Mouse (Mus musculus): Measurements from ENCODE around the gene Znhit6.

Znhit6 gene
- long read RNA-seq, experiment 1, partial matches to known transcripts: 2 of 9 reads
- long read RNA-seq, experiment 1, other reads (novel, unspliced or antisense): 3 of 9 reads
- long read RNA-seq, experiment 2, transcript Znhit6-206 (11 exons, 1,127 nt): major isoform, 5 of 8 reads
- long read RNA-seq, experiment 2, partial matches to known transcripts: 1 of 8 reads
- long read RNA-seq, experiment 2, other reads (novel, unspliced or antisense): 1 of 8 reads

DNA sequence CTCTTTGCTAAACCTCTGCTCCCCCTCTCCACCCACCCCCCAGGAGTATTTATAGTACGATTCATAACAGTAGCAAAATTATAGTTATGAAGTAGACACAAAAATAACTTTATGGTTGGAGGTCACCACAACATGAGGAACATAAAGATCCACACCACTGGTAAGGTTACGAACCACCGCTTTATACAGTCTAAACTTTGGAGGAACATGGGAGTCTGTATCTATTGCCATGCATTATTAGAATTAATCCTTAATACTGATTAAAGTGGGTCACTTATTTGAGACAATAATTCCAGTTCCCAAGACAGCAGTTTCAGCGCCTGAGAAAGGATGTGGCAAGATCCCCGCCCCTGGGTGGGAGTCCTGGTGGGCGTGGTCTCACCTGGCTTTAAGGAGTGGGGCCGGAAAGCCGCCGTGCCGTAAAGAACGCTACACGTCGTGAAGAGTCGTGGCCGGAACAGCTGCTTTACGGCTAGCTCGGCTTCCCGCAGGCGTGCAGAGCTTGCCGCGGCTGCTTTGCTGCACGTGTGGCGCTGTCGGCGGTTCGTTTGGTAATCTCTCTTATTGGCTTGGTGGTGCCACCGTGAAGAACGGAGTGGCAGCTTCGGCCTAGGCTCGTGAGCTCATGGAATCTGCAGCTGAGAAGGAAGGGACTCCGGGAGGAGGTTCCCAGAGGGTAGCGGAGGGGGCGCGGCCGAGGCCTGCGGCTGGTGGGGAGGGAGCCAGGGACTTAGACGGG, at the start of gene Znhit6:
Gene Znhit6 (plus strand): TSS at position 463 of the 739 bp plus-strand sequence.
- intact Hi-C loops (cut with DNase I): no loop called here

DNA sequence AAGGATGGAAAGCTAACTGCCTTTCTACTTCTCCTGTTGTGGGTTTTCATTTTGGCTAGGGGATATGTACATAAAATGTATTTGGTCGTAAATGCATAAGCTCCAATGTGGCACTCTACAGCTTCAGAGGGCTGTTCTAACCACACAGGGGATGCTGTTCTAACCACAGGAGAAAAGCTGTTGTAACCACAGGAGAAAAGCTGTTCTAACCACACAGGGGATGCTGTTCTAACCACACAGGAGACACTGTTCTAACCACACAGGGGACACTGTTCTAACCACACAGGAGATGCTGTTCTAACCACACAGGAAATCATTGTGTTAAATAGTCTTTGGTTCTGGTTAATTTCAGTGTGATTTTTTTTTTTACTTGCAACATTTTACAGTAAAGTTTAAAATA, 38.1 kb upstream of the Znhit6 start:
- intact Hi-C loops (cut with DNase I): no loop called here

DNA sequence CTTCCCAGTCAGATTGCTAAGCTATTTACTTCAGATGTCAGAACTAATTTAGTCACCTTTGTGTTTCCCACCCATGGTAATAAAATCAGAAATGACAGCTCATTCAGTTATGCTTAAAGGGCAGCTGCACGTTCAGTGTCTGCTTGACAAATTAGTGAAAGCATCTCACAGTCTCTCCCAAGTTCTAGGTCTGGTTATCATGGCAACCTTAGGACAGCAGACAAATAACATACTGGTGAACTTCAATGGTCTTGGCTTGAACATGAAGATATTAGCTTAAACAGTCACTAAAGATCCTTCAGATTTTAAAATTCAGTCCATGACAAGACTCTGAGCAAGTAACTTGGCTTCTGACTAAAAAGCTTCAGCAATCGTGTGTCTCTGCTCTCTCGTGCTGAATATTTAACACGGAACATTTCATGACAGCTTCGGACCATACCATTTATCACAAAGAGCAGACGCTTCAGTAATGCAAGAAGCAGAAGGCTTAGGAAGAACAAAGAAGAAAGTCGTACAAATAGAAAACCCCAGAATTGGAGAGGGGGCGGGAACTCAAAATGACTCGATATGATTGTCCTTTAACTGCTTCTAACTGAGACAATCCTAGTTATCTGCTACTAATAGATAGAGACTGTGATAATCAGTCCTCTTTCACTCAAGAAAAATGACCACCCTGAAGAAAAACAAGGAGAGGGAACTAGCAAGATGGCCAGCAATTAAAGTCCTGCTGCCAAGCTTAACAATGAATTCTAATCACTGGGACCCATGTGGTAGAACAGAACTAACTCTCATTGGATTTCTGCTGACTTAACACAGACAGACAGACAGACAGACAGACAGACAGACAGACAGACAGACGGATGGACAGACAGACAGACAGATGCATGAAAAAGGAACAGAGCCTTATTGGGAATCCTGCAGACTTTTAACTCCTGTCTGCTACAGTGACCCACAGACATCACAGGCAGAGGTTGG, 27.3 kb upstream of the Znhit6 start:
- intact Hi-C loops (cut with DNase I): no loop called here

DNA sequence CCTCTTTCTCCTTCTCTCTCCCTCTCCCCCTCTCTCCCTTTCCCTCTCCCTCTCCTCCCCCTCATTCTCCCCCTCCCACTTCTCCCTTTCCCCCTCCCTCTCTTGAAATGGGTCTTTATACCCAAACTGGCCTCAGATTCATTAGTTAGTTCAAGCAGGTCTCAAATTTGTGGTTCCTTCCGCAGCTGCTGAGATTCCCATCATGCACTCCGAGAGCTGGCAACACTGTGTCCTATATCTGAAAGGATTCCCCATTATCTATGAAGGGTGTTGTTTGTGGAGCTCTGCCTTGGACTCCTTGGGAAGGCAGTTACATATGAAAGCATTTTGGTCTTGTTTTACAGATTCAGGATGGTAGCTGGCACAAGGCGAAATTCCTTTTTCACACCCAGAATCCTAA, 25.8 kb upstream of the Znhit6 start:
- intact Hi-C loops (cut with DNase I): no loop called here

DNA sequence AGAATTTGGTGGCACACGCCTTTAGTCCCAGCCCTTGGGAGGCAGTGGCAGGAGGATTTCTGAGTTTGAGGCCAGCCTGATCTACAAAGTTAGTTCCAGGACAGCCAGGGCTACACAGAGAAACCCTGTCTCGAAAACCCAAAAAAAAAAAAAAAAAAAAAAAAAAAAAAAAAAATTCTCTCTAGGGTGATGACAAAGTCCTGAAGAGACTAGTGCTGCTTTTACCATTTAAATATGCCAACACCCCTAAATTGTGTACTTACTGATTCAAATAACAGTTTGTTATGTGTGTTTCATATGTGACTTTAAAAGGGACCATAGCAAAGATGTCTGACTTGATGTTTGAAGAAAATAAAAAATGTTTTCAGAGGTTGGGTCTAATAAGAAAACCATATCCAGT, 21.6 kb upstream of the Znhit6 start:
- intact Hi-C loops (cut with DNase I): no loop called here

DNA sequence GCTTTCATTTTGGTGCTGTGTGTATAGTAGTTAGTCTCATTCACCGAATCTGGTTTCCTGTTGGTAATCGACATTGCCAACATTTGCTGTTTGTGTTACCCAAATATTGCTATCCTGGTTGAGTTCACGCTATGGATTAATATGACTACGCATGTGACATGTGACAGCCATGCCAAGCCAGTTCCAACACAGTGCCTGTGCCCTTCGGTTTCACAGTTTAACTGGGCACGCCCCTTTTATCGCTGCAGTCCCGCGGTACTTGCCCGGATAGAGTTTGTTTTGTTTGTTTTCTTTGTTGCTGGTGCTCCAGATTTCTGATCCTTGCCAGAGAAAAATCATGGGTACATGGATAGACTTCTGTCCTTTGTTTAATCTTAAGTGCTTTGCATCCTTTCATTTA, 19.8 kb upstream of the Znhit6 start:
- intact Hi-C loops (cut with DNase I): no loop called here

DNA sequence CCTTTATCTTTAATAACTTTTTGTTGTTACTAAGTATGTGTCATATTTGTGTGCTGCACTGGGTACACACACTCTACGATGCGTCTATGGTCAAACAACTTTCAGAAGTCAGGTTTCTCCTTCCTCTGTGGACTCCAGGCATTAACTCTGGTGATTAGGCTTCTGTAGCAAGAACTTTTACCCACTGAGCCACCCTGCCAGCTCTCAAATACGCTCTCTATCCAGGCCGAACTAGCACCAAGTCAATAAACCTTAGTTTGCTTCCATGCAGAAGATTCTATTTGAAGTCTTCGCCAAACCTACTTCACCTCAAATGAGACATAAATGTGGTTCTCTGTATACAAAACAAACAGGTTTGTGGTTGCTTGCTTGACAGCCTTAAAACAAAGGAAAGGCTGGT, 16.3 kb upstream of the Znhit6 start:
- intact Hi-C loops (cut with DNase I): no loop called here

DNA sequence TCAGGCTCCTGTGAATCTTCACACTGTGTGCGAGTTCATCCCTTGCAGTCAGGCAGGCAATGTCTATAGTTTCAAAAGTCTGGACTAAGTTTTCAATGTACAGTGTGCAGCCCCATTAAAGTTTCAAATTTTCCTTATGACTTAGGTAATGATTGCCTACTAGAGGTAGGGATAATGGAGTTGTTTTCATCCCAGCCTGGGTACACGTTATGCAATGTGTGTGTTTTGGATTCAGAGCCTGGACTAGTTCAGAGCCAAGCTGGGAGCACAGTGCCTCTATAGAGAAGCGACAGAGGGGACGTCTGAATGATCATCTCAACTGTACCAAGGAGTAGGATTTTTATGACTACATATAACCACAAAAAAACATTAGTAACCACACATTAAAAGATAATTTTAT, 15.9 kb upstream of the Znhit6 start:
- intact Hi-C loops (cut with DNase I): no loop called here

DNA sequence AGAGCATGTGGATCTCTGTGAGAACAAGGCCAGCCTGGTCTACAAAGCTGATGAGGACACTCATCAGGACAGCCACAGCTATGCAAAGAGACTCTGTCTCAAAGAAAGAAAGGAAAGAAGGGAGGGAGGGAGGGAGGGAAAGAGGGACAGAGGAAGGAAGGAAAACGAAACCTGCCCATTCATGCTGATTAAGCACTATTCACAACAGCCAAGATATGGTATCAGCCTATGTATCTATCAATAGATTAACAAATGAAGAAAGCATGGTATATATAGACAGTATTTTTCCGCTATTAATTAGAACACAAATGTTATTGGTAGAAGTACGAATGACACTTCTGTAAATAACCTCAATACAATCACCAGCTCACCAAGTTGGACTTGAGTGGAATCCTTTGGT, 1.5 kb upstream of the Znhit6 start:
- intact Hi-C loops (cut with DNase I): no loop called here

DNA sequence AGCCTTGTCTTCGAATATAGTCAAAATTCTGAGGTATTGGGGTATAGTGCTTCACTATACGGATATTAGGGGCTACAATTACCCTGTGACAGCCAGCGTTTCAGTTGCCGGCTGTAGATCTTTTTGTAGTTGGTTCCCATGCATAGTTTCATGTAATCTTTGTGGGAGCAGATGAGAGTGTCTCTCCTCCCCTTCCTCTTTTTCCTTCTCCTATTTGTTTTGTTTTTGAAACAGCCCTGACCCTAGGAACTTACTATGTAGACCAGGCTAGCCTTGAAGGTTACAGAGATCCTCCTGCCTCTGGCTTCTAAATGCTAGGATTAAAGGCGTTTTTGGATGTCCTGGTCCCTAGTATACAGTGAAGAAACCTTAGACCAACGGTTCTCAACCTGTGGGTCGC, 665 bp upstream of the Znhit6 start:
- intact Hi-C loops (cut with DNase I): no loop called here

DNA sequence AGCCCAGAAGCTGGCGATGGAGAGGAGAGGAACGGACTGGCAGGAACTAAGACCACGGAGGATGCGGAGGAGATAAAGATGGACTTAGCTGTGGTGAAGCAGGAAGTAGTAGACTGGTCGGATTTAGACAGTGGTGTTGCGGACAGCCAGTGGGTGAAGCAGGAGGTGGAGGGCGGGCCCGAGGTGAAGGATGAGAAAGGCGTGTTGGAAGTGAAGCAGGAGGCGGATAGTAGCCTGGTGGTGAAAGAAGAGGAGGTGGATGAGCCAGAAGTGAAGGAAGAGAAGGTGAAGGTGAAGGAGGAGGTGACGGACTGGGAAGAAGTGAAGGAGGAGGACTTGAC, 447 bp downstream of the Znhit6 start:
- intact Hi-C loops (cut with DNase I): no loop called here

DNA sequence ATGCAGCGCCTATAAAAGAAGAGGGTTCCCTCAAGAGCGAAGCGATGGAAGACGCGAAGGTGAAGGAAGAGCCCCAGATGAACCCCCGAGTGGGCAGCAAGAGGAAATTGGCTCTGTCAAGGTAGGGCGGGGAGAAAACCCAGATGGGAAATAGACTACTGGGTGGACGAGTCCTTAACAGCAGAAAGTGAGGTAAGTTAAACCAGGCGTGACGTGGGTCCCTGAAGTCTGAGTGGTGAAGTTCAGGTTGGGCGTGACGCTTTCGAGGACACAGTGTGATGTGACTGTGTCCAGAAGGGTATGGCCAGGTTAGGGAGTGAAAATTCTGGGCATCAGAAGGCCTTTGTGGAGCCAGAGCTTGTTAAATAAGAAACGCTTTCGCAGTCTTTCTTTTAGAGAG, 871 bp downstream of the Znhit6 start:
- intact Hi-C loops (cut with DNase I): no loop called here

DNA sequence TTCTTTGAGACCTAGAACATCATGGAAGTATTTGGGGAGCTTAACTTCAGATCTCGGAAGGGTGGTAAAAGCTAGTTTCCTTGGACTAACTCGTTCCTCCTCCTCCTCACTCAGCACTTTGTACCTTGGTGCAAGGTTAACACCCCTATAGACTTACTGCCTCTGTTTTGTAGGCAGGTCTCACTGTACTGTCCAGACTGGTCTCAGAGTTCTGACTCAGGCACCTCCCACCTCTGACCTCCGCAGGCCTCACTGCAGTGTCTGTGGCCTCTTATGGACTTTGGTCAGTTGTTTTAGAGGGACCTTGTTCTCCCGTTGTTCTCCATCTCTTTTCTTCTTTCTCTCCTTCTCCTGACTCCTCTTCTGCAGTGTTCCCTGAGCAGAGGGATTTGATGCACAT, 7.0 kb downstream of the Znhit6 start:
- intact Hi-C loops (cut with DNase I): loop anchor here (2.0 kb wide), 1 partner anchor 322 kb away; no protein-coding TSS in a partner anchor

DNA sequence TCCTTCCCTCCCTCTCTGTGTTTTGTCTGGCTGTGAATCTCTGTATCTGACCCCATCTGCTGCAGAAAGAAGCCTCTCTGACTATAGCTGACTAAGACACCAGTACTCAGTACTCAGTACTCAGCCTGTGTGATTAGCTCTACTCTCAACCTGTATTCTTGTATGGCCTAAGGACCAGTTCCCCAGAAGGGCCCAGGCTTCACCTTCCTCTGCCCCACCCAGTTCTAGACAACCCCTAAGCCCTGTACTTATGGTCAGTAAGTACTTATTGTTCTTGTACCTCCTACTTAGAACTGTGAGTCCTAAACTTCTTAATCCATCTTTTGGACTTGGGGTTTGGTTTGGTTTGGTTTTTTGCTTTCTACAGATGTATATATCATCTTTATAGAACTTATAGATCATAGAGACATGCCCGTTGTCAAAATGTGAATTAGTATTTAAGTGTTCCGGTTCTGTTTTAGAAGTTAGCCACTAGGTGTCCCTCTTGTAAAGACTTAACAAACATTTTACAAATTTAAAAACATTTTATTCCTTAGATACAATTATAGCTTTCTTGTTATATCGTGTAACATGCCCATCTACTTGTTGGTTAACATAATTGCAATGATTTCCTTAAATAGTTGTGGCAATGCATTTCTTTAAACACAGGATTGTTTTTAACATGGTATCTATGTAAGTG, 7.7 kb downstream of the Znhit6 start:
- intact Hi-C loops (cut with DNase I): loop anchor here (2.0 kb wide), 1 partner anchor 321 kb away; no protein-coding TSS in a partner anchor

DNA sequence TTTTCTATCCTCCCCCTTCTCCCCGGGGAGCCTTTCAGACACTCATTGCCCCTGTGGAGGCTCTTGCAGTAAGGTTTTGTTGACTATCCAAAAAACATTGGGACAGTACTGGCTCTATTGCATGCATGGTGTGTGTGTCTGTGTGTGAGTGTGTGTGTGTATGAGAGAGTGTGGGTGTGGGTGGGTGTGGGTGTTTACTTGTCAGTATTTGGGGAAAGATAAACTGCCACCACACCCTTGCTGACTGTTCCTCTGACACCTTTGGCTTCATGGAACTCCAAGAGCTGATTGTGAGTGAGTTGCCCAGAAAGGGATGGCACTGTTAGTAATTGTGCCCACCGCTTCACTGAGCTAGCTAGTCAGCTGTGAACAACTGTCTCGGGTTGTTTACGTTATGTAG, 14.6 kb downstream of the Znhit6 start:
- intact Hi-C loops (cut with DNase I): no loop called here

DNA sequence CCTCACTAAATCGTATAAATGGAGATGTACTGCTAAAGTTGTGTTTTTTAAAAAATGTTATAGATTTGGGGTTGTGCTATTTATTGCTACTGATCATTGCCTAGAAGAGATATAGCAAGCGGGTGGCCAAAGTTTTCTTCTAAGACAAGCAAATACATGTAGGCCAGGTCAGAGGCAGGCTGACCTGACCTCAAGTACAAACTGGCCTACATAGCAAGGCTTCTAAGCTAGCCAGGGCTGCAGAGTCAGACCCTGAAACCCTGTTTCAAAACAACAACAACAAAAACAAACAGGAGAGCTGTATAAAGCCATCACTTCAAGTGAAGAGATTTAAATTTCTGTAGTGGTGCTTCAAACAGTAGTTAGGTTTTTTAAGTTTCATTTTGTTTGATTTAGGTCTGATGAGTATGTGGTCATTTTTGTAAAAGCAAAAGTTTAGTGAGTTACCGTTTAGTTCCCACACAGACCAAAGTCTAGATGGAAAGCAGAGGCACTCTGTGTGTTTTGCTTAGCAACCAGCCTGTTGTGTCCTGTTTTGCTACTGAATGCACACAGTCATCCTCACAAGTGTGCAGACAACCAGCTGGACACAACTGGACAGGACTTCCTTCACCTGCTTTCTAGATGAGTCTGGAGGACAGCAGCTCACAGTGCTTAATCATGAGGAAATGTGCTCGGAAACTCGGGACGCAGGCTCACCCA, 16.0 kb downstream of the Znhit6 start:
- intact Hi-C loops (cut with DNase I): no loop called here

DNA sequence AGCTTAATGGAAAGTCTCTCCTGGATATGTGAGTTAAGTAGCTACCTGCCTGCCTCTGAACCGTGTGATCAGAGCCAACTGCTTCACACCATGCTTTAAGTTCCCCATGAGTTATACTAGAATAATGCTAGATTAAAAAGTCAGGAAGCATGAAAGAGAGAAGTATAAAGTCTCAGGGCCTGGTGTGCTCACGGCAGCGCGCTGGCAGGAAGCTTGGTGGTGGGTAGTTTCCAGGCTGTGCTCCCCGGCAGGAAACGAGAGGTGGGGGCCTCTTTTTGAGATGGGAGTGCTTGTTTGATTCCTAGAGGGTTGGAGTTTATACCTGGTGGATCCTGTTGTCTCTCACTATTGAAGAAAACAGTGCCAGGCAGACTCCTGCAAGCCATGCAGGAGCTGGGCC, 19.3 kb downstream of the Znhit6 start:
- intact Hi-C loops (cut with DNase I): no loop called here

DNA sequence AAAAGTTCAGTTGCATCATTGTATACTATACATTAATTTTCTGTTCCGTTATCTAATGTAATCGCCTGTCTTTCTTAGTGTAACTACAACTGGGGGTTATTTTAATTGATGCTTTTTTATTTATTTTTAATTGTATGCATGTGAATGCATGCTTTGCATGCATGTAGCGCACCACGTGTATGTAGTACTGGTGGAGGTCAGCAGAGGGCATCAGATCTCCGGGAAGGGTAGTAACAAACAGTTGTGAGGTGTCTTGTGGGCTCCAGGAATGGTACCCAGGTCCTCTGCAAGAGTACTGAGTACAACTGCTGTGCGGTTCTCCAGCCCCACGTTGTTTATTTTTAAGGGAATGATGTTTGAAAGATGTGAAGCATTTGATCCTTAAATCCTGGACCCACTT, 23.1 kb downstream of the Znhit6 start:
- intact Hi-C loops (cut with DNase I): no loop called here

DNA sequence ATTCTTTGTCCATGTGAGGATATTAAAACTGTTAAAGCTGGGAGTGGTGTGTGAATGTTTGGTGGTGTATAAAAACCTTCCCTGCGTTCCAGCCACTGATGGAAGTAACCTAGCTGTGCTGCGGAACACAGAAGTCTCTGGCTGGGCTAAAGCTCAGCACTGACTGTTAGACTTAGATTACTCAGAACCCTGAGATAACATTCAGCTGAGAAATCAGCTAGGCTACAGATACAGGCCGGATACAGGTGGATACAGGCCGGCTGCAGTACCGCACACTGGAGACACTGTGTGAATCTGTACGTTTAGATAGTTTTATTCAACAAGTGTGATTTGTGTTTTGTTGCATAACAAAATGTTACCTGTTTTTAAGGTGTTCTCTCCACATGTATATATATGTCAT, 24.8 kb downstream of the Znhit6 start:
- intact Hi-C loops (cut with DNase I): no loop called here

DNA sequence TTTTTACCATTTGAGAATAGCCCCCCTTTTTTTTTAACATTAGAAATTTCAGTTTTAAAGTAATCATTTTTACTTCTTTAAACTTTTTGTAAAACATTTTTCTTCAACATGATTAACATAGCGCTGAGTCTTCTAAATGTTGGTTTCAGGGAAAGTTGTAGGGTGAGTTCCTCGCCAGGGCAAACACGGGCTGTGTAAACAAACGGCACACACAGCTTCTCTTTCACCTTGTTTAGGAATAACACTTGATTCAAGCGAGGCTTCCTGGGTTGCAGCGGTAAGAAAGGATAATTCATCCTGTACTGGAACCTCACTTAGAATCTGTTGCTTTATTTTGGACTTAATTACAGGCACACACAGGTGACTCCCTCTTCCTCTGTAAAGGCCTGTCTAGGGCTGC, 25.3 kb downstream of the Znhit6 start:
- intact Hi-C loops (cut with DNase I): no loop called here

Measured in adrenal gland (tissue).